Mouse (Mus musculus): Measurements from ENCODE around the gene Clasp1.

- no peak for TF ChIP-seq CTCF (IDR thresholded peaks at IDR 0.05; ENCODE audit: control insufficient read depth, insufficient read depth, low read length)
- no peak for TF ChIP-seq POLR2A (IDR thresholded peaks at IDR 0.05; ENCODE audit: borderline replicate concordance, control insufficient read depth, low read depth, low read length)
Measured at GRCm38 (mm10) chr1:118482285-118483019, 93.6 kb downstream of the Clasp1 start.
